Mouse (Mus musculus): ENCODE results near the gene Rnf115. TPM values are rescaled to one million over a fixed set of nuclear protein-coding genes. Genes with fewer than 3 reads are reported as not detected.
A peak's percentile ranks its signal among the peaks of the same experiment; 100 is the strongest.

The Rnf115 gene
- polyA plus RNA-seq, 1 experiment from 2014 or later: 67.1 TPM

- ATAC-seq (replicated peaks): peak; percentile 67
- Histone ChIP-seq H3K4me1 (peaks cover 19% of the 10 kb centered on the region), H3K4me2 (peak within 1 kb of the TSS; percentile 90), H3K4me3 (peak within 1 kb of the TSS; percentile 92), H3K27me3 (replicated peaks) (no peaks in the 10 kb centered on the region), H3K9me3 (no peaks in the 10 kb centered on the region), H3K9ac (peak within 1 kb of the TSS; percentile 89), H3K36me3 (replicated peaks) (no peaks in the 10 kb centered on the region), H3K27ac (peak within 1 kb of the TSS; percentile 91)
- 2% methylated on average over 33 of the region's 35 CpGs for WGBS
Measured at GRCm38 (mm10) chr3:96696198-96696765, 31.2 kb upstream of the Rnf115 start, which contains the start of gene Pias3. TSS of gene Pias3 (plus strand) at chr3:96696384.

GRCm38 (mm10) chr3:96696766-96697732 lies 30.4 kb upstream of the Rnf115 start:
- Histone ChIP-seq H3K4me1 (peaks cover 19% of the 10 kb centered on the region), H3K9me3 (no peaks in the 10 kb centered on the region), H3K9ac (peak overlapping the region; percentile 89), H3K4me2 (peak overlapping the region; percentile 90), H3K4me3 (peak overlapping the region; percentile 92), H3K27ac (peak overlapping the region; percentile 91), H3K27me3 (replicated peaks) (no peaks in the 10 kb centered on the region), H3K36me3 (replicated peaks) (0 out of 2 replicates have a peak, but pooled peaks cover 4% of the 10 kb centered on the region)
- peak; percentile 94 for ATAC-seq (replicated peaks)
- under 1% methylated on average over 70 of the region's 85 CpGs for WGBS

GRCm38 (mm10) chr3:96698993-96699690 lies 28.3 kb upstream of the Rnf115 start:
- peaks cover 19% of the 10 kb centered on the region for H3K4me1 ChIP-seq
- 54% methylated on average over 19 of the region's 19 CpGs for WGBS

GRCm38 (mm10) chr3:96700376-96700775 lies 27.1 kb upstream of the Rnf115 start:
- Histone ChIP-seq H3K4me2 (no peak overlapping the region), H3K4me1 (peaks cover 19% of the 10 kb centered on the region), H3K27ac (no peak overlapping the region), H3K4me3 (no peak overlapping the region), H3K36me3 (replicated peaks) (peaks cover 18% of the 10 kb centered on the region; the same call in 1 of the 2 replicates), H3K27me3 (replicated peaks) (no peaks in the 10 kb centered on the region), H3K9me3 (no peaks in the 10 kb centered on the region), H3K9ac (no peak overlapping the region)
- ATAC-seq (replicated peaks): no peak
- 59% methylated on average over 7 of the region's 7 CpGs for WGBS

More at GRCm38 (mm10) chr3:96698993-96699690, 28.3 kb upstream of the Rnf115 start:
- Histone ChIP-seq H3K9me3 (no peaks in the 10 kb centered on the region), H3K4me2 (no peak overlapping the region), H3K27ac (no peak overlapping the region), H3K36me3 (replicated peaks) (peaks cover 17% of the 10 kb centered on the region; the same call in 1 of the 2 replicates), H3K4me3 (no peak overlapping the region), H3K27me3 (replicated peaks) (no peaks in the 10 kb centered on the region), H3K9ac (no peak overlapping the region)
- ATAC-seq (replicated peaks): no peak

GRCm38 (mm10) chr3:96701003-96701402 lies 26.5 kb upstream of the Rnf115 start:
- Histone ChIP-seq H3K27ac (no peak overlapping the region), H3K4me1 (peaks cover 16% of the 10 kb centered on the region), H3K36me3 (replicated peaks) (peaks cover 18% of the 10 kb centered on the region; the same call in 1 of the 2 replicates), H3K9me3 (no peaks in the 10 kb centered on the region), H3K4me3 (no peak overlapping the region), H3K9ac (no peak overlapping the region), H3K27me3 (replicated peaks) (no peaks in the 10 kb centered on the region), H3K4me2 (no peak overlapping the region)
- 87% methylated on average over 4 of the region's 4 CpGs for WGBS
- no peak for ATAC-seq (replicated peaks)

GRCm38 (mm10) chr3:96704778-96705177 lies 22.7 kb upstream of the Rnf115 start:
- Histone ChIP-seq H3K4me2 (no peak overlapping the region), H3K4me3 (no peak overlapping the region), H3K27me3 (replicated peaks) (no peaks in the 10 kb centered on the region), H3K27ac (no peak overlapping the region), H3K9ac (no peak overlapping the region), H3K36me3 (replicated peaks) (peaks cover 18% of the 10 kb centered on the region; the same call in 1 of the 2 replicates), H3K4me1 (peaks cover 7% of the 10 kb centered on the region; the same call in 1 of the 2 replicates), H3K9me3 (no peaks in the 10 kb centered on the region)
- WGBS: 62% methylated on average over 11 of the region's 11 CpGs
- no peak for ATAC-seq (replicated peaks)

GRCm38 (mm10) chr3:96706217-96706616 lies 21.2 kb upstream of the Rnf115 start:
- no peak for ATAC-seq (replicated peaks)
- peaks cover 18% of the 10 kb centered on the region for H3K36me3 ChIP-seq (replicated peaks)
- H3K27ac ChIP-seq: no peak overlapping the region
- no peak overlapping the region for H3K4me2 ChIP-seq
- no peaks in the 10 kb centered on the region for H3K9me3 ChIP-seq
- H3K4me1 ChIP-seq: peaks cover 7% of the 10 kb centered on the region; the same call in 1 of the 2 replicates
- H3K4me3 ChIP-seq: no peak overlapping the region
- no peaks in the 10 kb centered on the region for H3K27me3 ChIP-seq (replicated peaks)
- WGBS: 94% methylated on average over 11 of the region's 11 CpGs
- no peak overlapping the region for H3K9ac ChIP-seq

- ATAC-seq (replicated peaks): no peak
- Histone ChIP-seq H3K27ac (no peak overlapping the region), H3K4me1 (peaks cover 7% of the 10 kb centered on the region; the same call in 1 of the 2 replicates), H3K36me3 (replicated peaks) (peaks cover 21% of the 10 kb centered on the region), H3K4me2 (no peak overlapping the region), H3K9me3 (no peaks in the 10 kb centered on the region), H3K27me3 (replicated peaks) (no peaks in the 10 kb centered on the region), H3K9ac (no peak overlapping the region), H3K4me3 (no peak overlapping the region)
- WGBS: 75% methylated on average over 7 of the region's 7 CpGs
Measured at GRCm38 (mm10) chr3:96706984-96707383, 20.5 kb upstream of the Rnf115 start.

- WGBS: 4% methylated on average over 42 of the region's 42 CpGs
Measured at GRCm38 (mm10) chr3:96707903-96708683, 19.4 kb upstream of the Rnf115 start, which contains the start of gene Nudt17. TSS of gene Nudt17 (minus strand) at chr3:96708562.

GRCm38 (mm10) chr3:96708684-96709064 lies 18.8 kb upstream of the Rnf115 start:
- Histone ChIP-seq H3K27me3 (replicated peaks) (no peaks in the 10 kb centered on the region), H3K36me3 (replicated peaks) (peaks cover 24% of the 10 kb centered on the region), H3K4me3 (peak overlapping the region; percentile 46), H3K4me1 (peaks cover 7% of the 10 kb centered on the region; the same call in 1 of the 2 replicates), H3K4me2 (peak overlapping the region; percentile 90), H3K9ac (no peak overlapping the region), H3K27ac (no peak overlapping the region), H3K9me3 (no peaks in the 10 kb centered on the region)
- ATAC-seq (replicated peaks): 0 out of 2 replicates have a peak, but pooled peaks have one; percentile 12
- WGBS: 49% methylated on average over 2 of the region's 2 CpGs

More at GRCm38 (mm10) chr3:96707903-96708683, 19.4 kb upstream of the Rnf115 start, which contains the start of gene Nudt17:
- Histone ChIP-seq H3K9me3 (no peaks in the 10 kb centered on the region), H3K4me3 (peak within 1 kb of the TSS; percentile 46), H3K9ac (peak within 1 kb of the TSS; percentile 69), H3K27ac (no peak within 1 kb of the TSS), H3K4me1 (peaks cover 7% of the 10 kb centered on the region; the same call in 1 of the 2 replicates), H3K4me2 (peak within 1 kb of the TSS; percentile 90), H3K27me3 (replicated peaks) (no peaks in the 10 kb centered on the region), H3K36me3 (replicated peaks) (peaks cover 22% of the 10 kb centered on the region)
- peak; percentile 91 for ATAC-seq (replicated peaks)

GRCm38 (mm10) chr3:96714286-96714685 lies 13.2 kb upstream of the Rnf115 start:
- Histone ChIP-seq H3K4me2 (no peak overlapping the region), H3K4me1 (no peaks in the 10 kb centered on the region), H3K27ac (no peak overlapping the region), H3K9ac (no peak overlapping the region), H3K27me3 (replicated peaks) (no peaks in the 10 kb centered on the region), H3K9me3 (no peaks in the 10 kb centered on the region), H3K36me3 (replicated peaks) (peaks cover 36% of the 10 kb centered on the region), H3K4me3 (no peak overlapping the region)
- no peak for ATAC-seq (replicated peaks)
- WGBS: 96% methylated on average over 5 of the region's 5 CpGs

All from midbrain, embryonic 15.5 days (tissue).